Mouse (Mus musculus) mouse trophoblast stem cell (cell line): ENCODE results near the gene Tmem120b.

Experiments used
- in situ Hi-C, 2 experiments: fragments of 300-500 bp; cut with MseI, MboI; formaldehyde crosslinking; loops; 2 replicates in 1 of 2; 3 replicates in 1 of 2; pipeline ENCODE4 v1.15.1; 2025

Gene Tmem120b

GRCm38 (mm10) chr5:123156763-123157162 is 88.5 kb downstream of the Tmem120b start:
- in situ Hi-C loops = loop anchor here (5.0 kb wide), 1 partner anchor 34 kb away; no protein-coding TSS in a partner anchor

GRCm38 (mm10) chr5:123157972-123158371 is 89.8 kb downstream of the Tmem120b start:
- in situ Hi-C loops = loop anchor here (5.0 kb wide), 1 partner anchor 36 kb away; no protein-coding TSS in a partner anchor

GRCm38 (mm10) chr5:123159446-123159845 is 91.2 kb downstream of the Tmem120b start:
- in situ Hi-C loops = loop anchor here (5.0 kb wide), 1 partner anchor 37 kb away; no protein-coding TSS in a partner anchor

- in situ Hi-C loops = loop anchor here (5.0 kb wide), 1 partner anchor 38 kb away; no protein-coding TSS in a partner anchor
These were observed 91.7 kb downstream of the Tmem120b start for GRCm38 (mm10) chr5:123159866-123160265.

GRCm38 (mm10) chr5:123160341-123160740 is 92.1 kb downstream of the Tmem120b start:
- in situ Hi-C loops = no loop called here

- in situ Hi-C loops = no loop called here
These were observed 94.7 kb downstream of the Tmem120b start for GRCm38 (mm10) chr5:123162942-123163341.

- in situ Hi-C loops = no loop called here
These were observed 98.2 kb downstream of the Tmem120b start for GRCm38 (mm10) chr5:123166437-123166836.
